Mouse (Mus musculus) gonadal fat pad, adult 2 months (tissue): ENCODE results near the gene Syt3. TPM values are rescaled to one million over a fixed set of nuclear protein-coding genes. Genes with fewer than 3 reads are reported as not detected.

Experiments used
- DNase-seq: peaks from one replicate; pipeline ENCODE4 v3.0.0-alpha.2; 2012; ENCODE audit warnings: low read depth
- polyA plus RNA-seq: library from polyadenylated mRNA; depleted of rRNA; stranded (reverse); fragments of >200 nt; gene quantifications from 2 replicates; pipeline ENCODE4 v1.2.3, GENCODE M21; 2012; rRNA removed

The Syt3 gene
- 2.8 and 4.7 TPM in 2 replicates for polyA plus RNA-seq

GRCm38 (mm10) chr7:44383980-44384715 lies at the start of gene Syt3:
TSS of gene Syt3 (plus strand) at chr7:44384102.
- DNase-seq: no peak

- no peak for DNase-seq
These were observed 49.8 kb upstream of the Syt3 start for GRCm38 (mm10) chr7:44334139-44334538.

GRCm38 (mm10) chr7:44335031-44335878 lies 48.6 kb upstream of the Syt3 start:
- DNase-seq: no peak

GRCm38 (mm10) chr7:44336046-44337021 lies 47.6 kb upstream of the Syt3 start:
- no peak for DNase-seq

- DNase-seq: no peak
These were observed 46.6 kb upstream of the Syt3 start for GRCm38 (mm10) chr7:44337121-44337849.

- DNase-seq: no peak
These were observed 43.7 kb upstream of the Syt3 start for GRCm38 (mm10) chr7:44340226-44340625.

GRCm38 (mm10) chr7:44341119-44341518 lies 42.8 kb upstream of the Syt3 start:
- DNase-seq: no peak

GRCm38 (mm10) chr7:44341714-44342113 lies 42.2 kb upstream of the Syt3 start:
- no peak for DNase-seq

- DNase-seq: no peak
These were observed 40.4 kb upstream of the Syt3 start for GRCm38 (mm10) chr7:44343459-44344015.

GRCm38 (mm10) chr7:44344622-44345021 lies 39.3 kb upstream of the Syt3 start:
- no peak for DNase-seq

GRCm38 (mm10) chr7:44349043-44349442 lies 34.9 kb upstream of the Syt3 start:
- DNase-seq: no peak

- DNase-seq: no peak
These were observed 32.8 kb upstream of the Syt3 start for GRCm38 (mm10) chr7:44350957-44351711.

- DNase-seq: no peak
These were observed 31.8 kb upstream of the Syt3 start for GRCm38 (mm10) chr7:44351881-44352749.

GRCm38 (mm10) chr7:44352750-44353600 lies 30.9 kb upstream of the Syt3 start:
- no peak for DNase-seq

GRCm38 (mm10) chr7:44353601-44354340 lies 30.1 kb upstream of the Syt3 start:
- no peak for DNase-seq

GRCm38 (mm10) chr7:44355411-44355810 lies 28.5 kb upstream of the Syt3 start:
- no peak for DNase-seq
